Mouse (Mus musculus) limb, embryonic 13.5 days (tissue): ENCODE data around the gene Bend4. TPM values are rescaled to one million over a fixed set of nuclear protein-coding genes. Genes with fewer than 3 reads are reported as not detected.

Source experiments
- ATAC-seq: fragments of 200-750 bp; cut with Nextera tagmentation; 2 replicates; pipeline ENCODE4 v1.8.0; 2017; ENCODE audit warnings: low read depth, moderate number of reproducible peaks, moderate TSS enrichment; ENCODE audit not compliant: low FRiP score
- H3K27ac ChIP-seq: fragments of 300-500 bp; sonication (generic); 2 replicates; pipeline ENCODE4 v1.5.1; 2015; ENCODE audit warnings: inconsistent platforms, mild to moderate bottlenecking, moderate library complexity
- H3K27me3 ChIP-seq: fragments of 300-500 bp; sonication (generic); 2 replicates; pipeline ENCODE4 v1.6.1; 2015; ENCODE audit warnings: mild to moderate bottlenecking, inconsistent platforms
- H3K36me3 ChIP-seq: fragments of 300-500 bp; sonication (generic); 2 replicates; pipeline ENCODE4 v1.6.1; 2015; ENCODE audit warnings: inconsistent platforms, mild to moderate bottlenecking, moderate library complexity
- H3K4me1 ChIP-seq: fragments of 300-500 bp; sonication (generic); 2 replicates; pipeline ENCODE4 v1.6.1; 2015; ENCODE audit warnings: inconsistent platforms
- H3K4me2 ChIP-seq: fragments of 300-500 bp; sonication (generic); replicated peaks from 2 replicates; pipeline ENCODE4 v1.6.1; 2015; ENCODE audit warnings: inconsistent platforms, mild to moderate bottlenecking, moderate library complexity
- H3K4me3 ChIP-seq: fragments of 300-500 bp; sonication (generic); 2 replicates; pipeline ENCODE4 v1.5.1; 2015; ENCODE audit warnings: moderate library complexity, mild to moderate bottlenecking, inconsistent platforms
- H3K9ac ChIP-seq: fragments of 300-500 bp; sonication (generic); 2 replicates; pipeline ENCODE4 v1.6.1; 2015; ENCODE audit warnings: mild to moderate bottlenecking, inconsistent platforms
- H3K9me3 ChIP-seq: fragments of 300-500 bp; sonication (generic); 2 replicates; pipeline ENCODE4 v1.6.1; 2016; ENCODE audit warnings: inconsistent platforms
- WGBS: fragments of 180-500 bp; shearing (Covaris S2); methylation state at CpG from one replicate; pipeline ENCODE4 v1.1.7; 2015; 5-methylcytosine and 5-hydroxymethylcytosine counted together
- polyA plus RNA-seq: library from polyadenylated mRNA; unstranded; fragments of >200 nt; fragmentation: Nextera tagmentation; extraction: Ambion mirVana; gene quantifications from 2 replicates; pipeline ENCODE4 v1.2.1, GENCODE M21; 2015

Gene Bend4
- polyA plus RNA-seq, 1 experiment from 2014 or later: 5.3 TPM

DNA sequence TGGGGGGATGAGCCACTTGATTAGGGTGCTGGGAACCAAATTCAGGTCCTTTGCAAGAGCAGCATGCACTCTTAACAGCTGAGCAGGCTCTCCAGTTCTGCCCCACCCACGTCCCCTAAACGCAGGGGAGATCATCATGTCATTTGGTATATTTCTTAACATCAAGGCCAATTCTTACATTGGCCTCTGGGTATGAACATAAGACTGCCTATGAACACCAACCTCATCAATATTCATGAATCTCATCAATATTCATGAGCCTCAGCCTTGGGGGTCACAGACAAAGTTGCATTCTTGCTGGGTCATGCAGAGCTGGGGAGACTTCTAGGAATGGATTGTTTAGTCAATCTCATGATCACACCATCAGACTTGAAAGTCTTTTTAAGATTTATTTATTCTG lies 46.4 kb downstream of the Bend4 start:
- Histone ChIP-seq H3K4me1 (no peaks in the 10 kb centered on the region), H3K4me2 (no peak overlapping the region)
- WGBS: 100% methylated on average over 2 of the region's 2 CpGs

DNA sequence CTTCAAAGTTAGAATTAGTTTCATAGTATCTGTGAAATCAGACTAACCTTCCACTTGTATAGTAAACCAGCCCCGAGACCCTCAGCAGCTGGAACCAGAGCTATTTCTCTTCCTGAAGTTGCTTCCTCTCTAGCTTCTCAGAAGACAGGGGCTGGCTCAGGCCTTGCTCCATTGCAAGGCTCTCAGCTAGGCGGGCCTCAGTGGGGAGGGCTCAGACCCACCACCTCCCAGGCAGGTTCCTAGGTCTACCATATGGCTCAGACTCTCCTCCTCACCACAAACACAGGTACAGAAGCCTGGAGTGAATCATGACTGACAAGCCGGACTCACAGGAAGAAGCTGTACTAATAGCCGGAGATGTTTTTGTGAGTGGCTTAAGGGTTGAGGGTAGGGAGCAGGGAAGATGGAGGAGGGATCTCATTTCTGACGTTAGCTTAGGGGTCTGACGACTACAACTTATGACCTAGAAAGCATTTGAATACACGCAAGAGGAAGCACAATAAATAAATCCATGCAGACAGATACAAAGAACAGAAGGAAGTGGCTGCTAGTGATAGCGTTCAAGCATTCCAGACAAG lies 51.0 kb downstream of the Bend4 start:
- Histone ChIP-seq H3K36me3 (no peaks in the 10 kb centered on the region), H3K9me3 (no peaks in the 10 kb centered on the region), H3K4me2 (no peak overlapping the region), H3K27ac (no peak overlapping the region), H3K4me3 (no peak overlapping the region), H3K27me3 (no peaks in the 10 kb centered on the region), H3K9ac (no peak overlapping the region), H3K4me1 (no peaks in the 10 kb centered on the region)
- WGBS: 80% methylated on average over 8 of the region's 8 CpGs
- no peak for ATAC-seq

More for the DNA sequence above, 46.4 kb downstream of the Bend4 start:
- H3K27ac ChIP-seq: no peak overlapping the region
- no peaks in the 10 kb centered on the region for H3K27me3 ChIP-seq
- no peaks in the 10 kb centered on the region for H3K36me3 ChIP-seq
- H3K4me3 ChIP-seq: no peak overlapping the region
- no peaks in the 10 kb centered on the region for H3K9me3 ChIP-seq
- ATAC-seq: no peak
- no peak overlapping the region for H3K9ac ChIP-seq

DNA sequence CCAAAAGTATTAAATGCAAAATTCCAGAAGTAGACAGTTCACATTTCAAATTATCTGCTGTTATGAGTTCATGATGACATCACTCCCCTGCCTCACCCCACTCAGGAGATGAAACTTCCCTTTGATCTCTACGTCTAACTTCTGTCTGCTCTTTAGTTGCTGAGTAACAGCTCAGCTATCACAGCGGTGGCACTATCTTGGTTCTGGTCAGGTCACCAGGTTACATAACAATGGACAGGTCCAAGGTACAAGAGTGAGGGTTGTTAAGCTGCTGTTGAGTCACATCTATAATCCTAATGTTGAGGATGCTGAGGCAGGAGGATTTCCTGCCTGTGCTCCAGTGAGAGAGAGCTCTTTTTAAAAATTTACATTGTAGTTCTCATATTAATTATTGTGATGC lies 65.2 kb downstream of the Bend4 start:
- 78% methylated on average over 2 of the region's 2 CpGs for WGBS
- no peaks in the 10 kb centered on the region for H3K36me3 ChIP-seq
- no peaks in the 10 kb centered on the region for H3K9me3 ChIP-seq
- H3K27me3 ChIP-seq: no peaks in the 10 kb centered on the region
- H3K4me3 ChIP-seq: no peak overlapping the region
- ATAC-seq: no peak
- H3K9ac ChIP-seq: no peak overlapping the region
- H3K27ac ChIP-seq: no peak overlapping the region
- H3K4me1 ChIP-seq: no peaks in the 10 kb centered on the region
- no peak overlapping the region for H3K4me2 ChIP-seq

GRCm38 (mm10) chr5:67362316-67362715 lies 65.8 kb downstream of the Bend4 start:
- no peak overlapping the region for H3K4me2 ChIP-seq
- H3K4me3 ChIP-seq: no peak overlapping the region
- no peaks in the 10 kb centered on the region for H3K27me3 ChIP-seq
- no peaks in the 10 kb centered on the region for H3K9me3 ChIP-seq
- whole genome bisulfite sequencing: 94% methylated on average over 10 of the region's 10 CpGs
- H3K36me3 ChIP-seq: no peaks in the 10 kb centered on the region
- H3K27ac ChIP-seq: no peak overlapping the region
- no peaks in the 10 kb centered on the region for H3K4me1 ChIP-seq
- no peak for ATAC-seq
- H3K9ac ChIP-seq: no peak overlapping the region

DNA sequence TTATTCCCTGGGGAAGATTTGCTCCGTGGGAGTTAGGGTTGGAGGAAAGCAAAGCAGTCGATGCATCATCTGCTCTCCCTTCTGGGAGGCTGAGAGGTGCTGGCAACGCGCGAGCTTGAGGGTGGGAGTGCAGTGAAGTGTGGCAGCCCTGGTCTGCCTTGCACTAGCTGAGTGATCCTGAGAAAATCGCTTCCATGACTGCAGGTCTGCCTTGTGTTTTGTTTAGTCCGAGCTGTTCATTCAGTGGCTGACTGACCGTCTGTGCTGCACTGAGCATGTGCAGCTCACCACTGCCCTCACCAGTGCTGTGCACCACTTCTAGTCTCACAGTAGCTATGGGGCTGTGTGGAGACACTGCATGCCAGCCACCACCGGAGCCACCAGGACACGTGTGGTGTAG lies 79.2 kb downstream of the Bend4 start:
- Histone ChIP-seq H3K4me1 (no peaks in the 10 kb centered on the region), H3K4me3 (no peak overlapping the region), H3K4me2 (no peak overlapping the region), H3K27ac (no peak overlapping the region), H3K9me3 (no peaks in the 10 kb centered on the region), H3K9ac (no peak overlapping the region), H3K27me3 (no peaks in the 10 kb centered on the region), H3K36me3 (peaks cover 89% of the 10 kb centered on the region)
- no peak for ATAC-seq
- 79% methylated on average over 10 of the region's 10 CpGs for WGBS

GRCm38 (mm10) chr5:67347060-67347459 lies 81.0 kb downstream of the Bend4 start:
- no peak for ATAC-seq
- Histone ChIP-seq H3K4me3 (no peak overlapping the region), H3K4me2 (no peak overlapping the region), H3K27me3 (no peaks in the 10 kb centered on the region), H3K27ac (no peak overlapping the region), H3K9me3 (no peaks in the 10 kb centered on the region), H3K9ac (no peak overlapping the region), H3K36me3 (peaks cover 88% of the 10 kb centered on the region), H3K4me1 (no peaks in the 10 kb centered on the region)
- 85% methylated on average over 2 of the region's 2 CpGs for WGBS

Other genes starting within 250 kb of the Bend4 start
- 73.4 and 82.0 TPM in 2 replicates for gene Tmem33, start 167.7 kb downstream of the Bend4 start, polyA plus RNA-seq
- gene Slc30a9, start 121.4 kb downstream of the Bend4 start, polyA plus RNA-seq: 95.2 and 97.0 TPM in 2 replicates
- 8.0 and 12.8 TPM in 2 replicates for gene Shisa3, start 179.6 kb upstream of the Bend4 start, polyA plus RNA-seq